Mouse (Mus musculus): ENCODE measurements around the gene P2ry6. TPM values are rescaled to one million over a fixed set of nuclear protein-coding genes. Genes with fewer than 3 reads are reported as not detected.

P2ry6 gene
- polyA plus RNA-seq, 1 experiment from 2014 or later: 4.3 TPM

GRCm38 (mm10) chr7:100893249-100894056 lies 81.0 kb downstream of the P2ry6 start:
- peak overlapping the region; percentile 78; the same call in 1 of the 2 replicates for H3K9ac ChIP-seq (ENCODE audit: low read length)
- no peaks in the 10 kb centered on the region for H3K9me3 ChIP-seq (ENCODE audit: control insufficient read depth, low read length)
- 34% methylated on average over 20 of the region's 20 CpGs for WGBS
- H3K36me3 ChIP-seq (ENCODE audit: control insufficient read depth, insufficient read depth, low read length): peaks cover 27% of the 10 kb centered on the region
- H3K27me3 ChIP-seq (ENCODE audit: control insufficient read depth, insufficient read depth, low read length): no peaks in the 10 kb centered on the region
- peak overlapping the region; percentile 98 for H3K4me2 ChIP-seq (ENCODE audit: low read length)
- peaks cover 21 to 30% of the 10 kb centered on the region in 2 experiments for H3K4me1 ChIP-seq (ENCODE audit: control insufficient read depth in 2 of 2, insufficient read depth in 2 of 2, low read length in 2 of 2)
- peak; percentile 11; the same call in 1 of the 2 replicates for ATAC-seq (ENCODE audit: insufficient number of reproducible peaks, insufficient read depth, low FRiP score, low read depth)
- no peak overlapping the region for H3K4me3 ChIP-seq (ENCODE audit: control insufficient read depth in 1 of 2, insufficient read depth in 1 of 2, low read depth in 1 of 2, low read length in 2 of 2)
- H3K27ac ChIP-seq (replicated peaks in 1 of 2; ENCODE audit: control insufficient read depth in 1 of 2, insufficient read depth in 1 of 2, low read depth in 2 of 2, low read length in 2 of 2): peak overlapping the region; percentile 29 to 47; a peak in 3 of 4 replicates

Other genes starting within 250 kb of the P2ry6 start
- 1.2 and 1.8 TPM in 2 replicates for gene Relt, start 111.2 kb downstream of the P2ry6 start, polyA plus RNA-seq (2014; fragmentation: Nextera tagmentation; extraction: Ambion mirVana)
- gene Arhgef17, start 42.5 kb downstream of the P2ry6 start, polyA plus RNA-seq (2014; fragmentation: Nextera tagmentation; extraction: Ambion mirVana): 7.7 and 8.9 TPM in 2 replicates
- 1.8 and 2.5 TPM in 2 replicates for gene P2ry2, start 38.2 kb upstream of the P2ry6 start, polyA plus RNA-seq (2014; fragmentation: Nextera tagmentation; extraction: Ambion mirVana)
- gene Fchsd2, start 118.2 kb upstream of the P2ry6 start, polyA plus RNA-seq (2014; fragmentation: Nextera tagmentation; extraction: Ambion mirVana): 18.0 and 18.6 TPM in 2 replicates

Data from heart, embryonic 14.5 days (tissue).